Mouse (Mus musculus): ENCODE data around the gene S100a3. TPM values are rescaled to one million over a fixed set of nuclear protein-coding genes. Genes with fewer than 3 reads are reported as not detected.

The S100a3 gene
- polyA plus RNA-seq, 1 experiment from 2014 or later: 0.32 TPM

DNA sequence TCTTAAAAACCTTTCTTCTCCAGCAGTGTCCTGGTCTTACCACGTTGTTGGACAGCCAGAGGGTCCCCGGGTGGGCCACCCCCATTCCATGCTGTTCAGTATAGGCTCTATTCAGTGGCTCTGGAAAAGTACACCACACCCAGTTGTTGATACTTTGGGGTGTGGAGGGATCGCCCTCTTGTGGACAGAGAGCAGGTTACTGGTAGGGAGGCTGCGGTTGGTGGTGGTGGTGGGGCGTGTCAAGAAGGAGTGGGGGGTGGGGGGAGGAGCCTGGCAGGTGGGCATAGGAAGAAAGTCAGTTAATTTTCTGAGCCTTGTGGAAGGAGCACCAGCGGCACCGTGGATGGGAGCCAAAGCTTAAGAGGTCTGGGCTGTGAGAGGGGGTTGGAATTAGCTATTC, 55.0 kb downstream of the S100a3 start:
- WGBS: 4% methylated on average over 7 of the region's 7 CpGs
- Histone ChIP-seq H3K4me1 (ENCODE audit: control insufficient read depth in 2 of 2, insufficient read depth in 2 of 2, low read length in 2 of 2) (peaks cover 5 to 12% of the 10 kb centered on the region in 2 experiments; a peak in 3 of 4 replicates), H3K36me3 (ENCODE audit: control insufficient read depth, insufficient read depth, low read length) (no peaks in the 10 kb centered on the region), H3K27ac (replicated peaks in 1 of 2; ENCODE audit: control insufficient read depth in 1 of 2, insufficient read depth in 1 of 2, low read depth in 2 of 2, low read length in 2 of 2) (no peak overlapping the region), H3K9me3 (ENCODE audit: control insufficient read depth, low read length) (no peaks in the 10 kb centered on the region), H3K4me2 (ENCODE audit: low read length) (peak overlapping the region; percentile 17; the same call in 1 of the 2 replicates), H3K9ac (ENCODE audit: low read length) (no peak overlapping the region), H3K27me3 (ENCODE audit: control insufficient read depth, insufficient read depth, low read length) (peaks cover 4% of the 10 kb centered on the region), H3K4me3 (ENCODE audit: control insufficient read depth in 1 of 2, insufficient read depth in 1 of 2, low read depth in 1 of 2, low read length in 2 of 2) (no peak overlapping the region)
- peak; percentile 73 for ATAC-seq (ENCODE audit: insufficient number of reproducible peaks, insufficient read depth, low FRiP score, low read depth)

DNA sequence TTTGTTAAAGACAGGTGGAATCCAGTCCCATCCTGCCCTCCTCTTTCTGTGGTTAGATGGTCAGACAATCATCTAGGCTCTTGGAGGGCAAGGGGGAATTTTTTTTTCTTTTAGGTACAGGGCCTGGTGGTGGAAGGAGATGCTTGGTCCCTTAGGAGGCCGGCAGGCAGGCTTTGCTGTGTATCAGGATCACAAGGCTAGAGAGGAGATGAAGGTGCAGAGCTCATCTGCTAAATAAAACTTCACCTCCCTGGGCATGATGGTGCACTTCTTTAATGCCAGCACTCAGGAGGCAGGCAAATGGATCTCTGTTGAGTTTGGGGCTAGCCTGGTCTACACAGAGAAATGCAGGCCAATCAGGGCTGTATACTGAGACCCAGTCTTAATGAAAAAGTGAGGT, 55.5 kb downstream of the S100a3 start:
- H3K27ac ChIP-seq (replicated peaks in 1 of 2; ENCODE audit: control insufficient read depth in 1 of 2, insufficient read depth in 1 of 2, low read depth in 2 of 2, low read length in 2 of 2): no peak overlapping the region
- H3K4me1 ChIP-seq (ENCODE audit: control insufficient read depth in 2 of 2, insufficient read depth in 2 of 2, low read length in 2 of 2): peaks cover 5 to 12% of the 10 kb centered on the region in 2 experiments; a peak in 3 of 4 replicates
- H3K4me2 ChIP-seq (ENCODE audit: low read length): no peak overlapping the region

DNA sequence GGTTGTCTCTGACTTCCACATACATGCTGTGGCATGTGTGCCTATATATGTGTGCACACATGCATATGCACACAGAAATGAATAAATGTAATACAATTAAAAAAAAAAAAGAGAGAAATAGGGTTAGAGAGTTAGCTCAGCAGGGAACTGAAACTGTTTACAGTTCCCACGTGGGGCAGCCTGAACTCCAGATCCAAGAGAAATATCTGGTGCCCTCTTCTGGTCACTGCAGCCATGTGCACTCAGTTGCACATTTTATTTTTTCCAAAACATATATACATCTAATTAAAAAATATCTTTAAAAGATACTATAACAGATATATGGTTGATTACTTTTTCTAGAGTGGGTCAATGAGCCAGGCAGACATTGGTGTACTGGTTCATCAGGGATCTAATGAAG, 57.2 kb downstream of the S100a3 start:
- Histone ChIP-seq H3K9me3 (ENCODE audit: control insufficient read depth, low read length) (no peaks in the 10 kb centered on the region), H3K4me1 (ENCODE audit: control insufficient read depth in 2 of 2, insufficient read depth in 2 of 2, low read length in 2 of 2) (peaks cover 5 to 12% of the 10 kb centered on the region in 2 experiments; a peak in 3 of 4 replicates), H3K36me3 (ENCODE audit: control insufficient read depth, insufficient read depth, low read length) (no peaks in the 10 kb centered on the region), H3K27ac (replicated peaks in 1 of 2; ENCODE audit: control insufficient read depth in 1 of 2, insufficient read depth in 1 of 2, low read depth in 2 of 2, low read length in 2 of 2) (no peak overlapping the region), H3K9ac (ENCODE audit: low read length) (no peak overlapping the region), H3K27me3 (ENCODE audit: control insufficient read depth, insufficient read depth, low read length) (peaks cover 4% of the 10 kb centered on the region), H3K4me3 (ENCODE audit: control insufficient read depth in 1 of 2, insufficient read depth in 1 of 2, low read depth in 1 of 2, low read length in 2 of 2) (no peak overlapping the region), H3K4me2 (ENCODE audit: low read length) (no peak overlapping the region)
- WGBS: 16% methylated on average over 1 of the region's 1 CpGs
- no peak for ATAC-seq (ENCODE audit: insufficient number of reproducible peaks, insufficient read depth, low FRiP score, low read depth)

More for the DNA sequence above, 55.5 kb downstream of the S100a3 start:
- no peaks in the 10 kb centered on the region for H3K36me3 ChIP-seq (ENCODE audit: control insufficient read depth, insufficient read depth, low read length)
- WGBS: 79% methylated on average over 1 of the region's 1 CpGs
- ATAC-seq (ENCODE audit: insufficient number of reproducible peaks, insufficient read depth, low FRiP score, low read depth): no peak
- no peaks in the 10 kb centered on the region for H3K9me3 ChIP-seq (ENCODE audit: control insufficient read depth, low read length)
- H3K9ac ChIP-seq (ENCODE audit: low read length): no peak overlapping the region
- peaks cover 4% of the 10 kb centered on the region for H3K27me3 ChIP-seq (ENCODE audit: control insufficient read depth, insufficient read depth, low read length)
- H3K4me3 ChIP-seq (ENCODE audit: control insufficient read depth in 1 of 2, insufficient read depth in 1 of 2, low read depth in 1 of 2, low read length in 2 of 2): no peak overlapping the region

- 33% methylated on average over 7 of the region's 7 CpGs for WGBS
- Histone ChIP-seq H3K4me1 (ENCODE audit: control insufficient read depth in 2 of 2, insufficient read depth in 2 of 2, low read length in 2 of 2) (peaks cover 10 to 11% of the 10 kb centered on the region in 2 experiments), H3K9me3 (ENCODE audit: control insufficient read depth, low read length) (no peaks in the 10 kb centered on the region), H3K27me3 (ENCODE audit: control insufficient read depth, insufficient read depth, low read length) (no peaks in the 10 kb centered on the region), H3K36me3 (ENCODE audit: control insufficient read depth, insufficient read depth, low read length) (no peaks in the 10 kb centered on the region), H3K27ac (replicated peaks in 1 of 2; ENCODE audit: control insufficient read depth in 1 of 2, insufficient read depth in 1 of 2, low read depth in 2 of 2, low read length in 2 of 2) (no peak overlapping the region), H3K4me2 (ENCODE audit: low read length) (no peak overlapping the region), H3K4me3 (ENCODE audit: control insufficient read depth in 1 of 2, insufficient read depth in 1 of 2, low read depth in 1 of 2, low read length in 2 of 2) (no peak overlapping the region), H3K9ac (ENCODE audit: low read length) (no peak overlapping the region)
- no peak for ATAC-seq (ENCODE audit: insufficient number of reproducible peaks, insufficient read depth, low FRiP score, low read depth)
Measured at GRCm38 (mm10) chr3:90621552-90621951, 61.2 kb downstream of the S100a3 start.

- H3K27ac ChIP-seq (replicated peaks in 1 of 2; ENCODE audit: control insufficient read depth in 1 of 2, insufficient read depth in 1 of 2, low read depth in 2 of 2, low read length in 2 of 2): no peak overlapping the region
- H3K4me2 ChIP-seq (ENCODE audit: low read length): no peak overlapping the region
- H3K36me3 ChIP-seq (ENCODE audit: control insufficient read depth, insufficient read depth, low read length): no peaks in the 10 kb centered on the region
- H3K4me1 ChIP-seq (ENCODE audit: control insufficient read depth in 2 of 2, insufficient read depth in 2 of 2, low read length in 2 of 2): peaks cover 10 to 11% of the 10 kb centered on the region in 2 experiments
- WGBS: 24% methylated on average over 2 of the region's 2 CpGs
- H3K9me3 ChIP-seq (ENCODE audit: control insufficient read depth, low read length): no peaks in the 10 kb centered on the region
- no peak overlapping the region for H3K4me3 ChIP-seq (ENCODE audit: control insufficient read depth in 1 of 2, insufficient read depth in 1 of 2, low read depth in 1 of 2, low read length in 2 of 2)
- no peak overlapping the region for H3K9ac ChIP-seq (ENCODE audit: low read length)
- no peaks in the 10 kb centered on the region for H3K27me3 ChIP-seq (ENCODE audit: control insufficient read depth, insufficient read depth, low read length)
- ATAC-seq (ENCODE audit: insufficient number of reproducible peaks, insufficient read depth, low FRiP score, low read depth): no peak
Measured at GRCm38 (mm10) chr3:90623435-90624071, 63.2 kb downstream of the S100a3 start.

- no peaks in the 10 kb centered on the region for H3K9me3 ChIP-seq (ENCODE audit: control insufficient read depth, low read length)
- H3K4me3 ChIP-seq (ENCODE audit: control insufficient read depth in 1 of 2, insufficient read depth in 1 of 2, low read depth in 1 of 2, low read length in 2 of 2): no peak overlapping the region
- no peak for ATAC-seq (ENCODE audit: insufficient number of reproducible peaks, insufficient read depth, low FRiP score, low read depth)
- H3K27me3 ChIP-seq (ENCODE audit: control insufficient read depth, insufficient read depth, low read length): no peaks in the 10 kb centered on the region
- H3K9ac ChIP-seq (ENCODE audit: low read length): no peak overlapping the region
- peaks cover 10 to 11% of the 10 kb centered on the region in 2 experiments for H3K4me1 ChIP-seq (ENCODE audit: control insufficient read depth in 2 of 2, insufficient read depth in 2 of 2, low read length in 2 of 2)
- WGBS: 79% methylated on average over 5 of the region's 5 CpGs
- H3K27ac ChIP-seq (replicated peaks in 1 of 2; ENCODE audit: control insufficient read depth in 1 of 2, insufficient read depth in 1 of 2, low read depth in 2 of 2, low read length in 2 of 2): no peak overlapping the region
- no peak overlapping the region for H3K4me2 ChIP-seq (ENCODE audit: low read length)
- H3K36me3 ChIP-seq (ENCODE audit: control insufficient read depth, insufficient read depth, low read length): no peaks in the 10 kb centered on the region
Measured at GRCm38 (mm10) chr3:90625496-90625895, 65.1 kb downstream of the S100a3 start.

- no peaks in the 10 kb centered on the region for H3K36me3 ChIP-seq (ENCODE audit: control insufficient read depth, insufficient read depth, low read length)
- H3K9ac ChIP-seq (ENCODE audit: low read length): no peak overlapping the region
- ATAC-seq (ENCODE audit: insufficient number of reproducible peaks, insufficient read depth, low FRiP score, low read depth): no peak
- H3K9me3 ChIP-seq (ENCODE audit: control insufficient read depth, low read length): no peaks in the 10 kb centered on the region
- H3K4me1 ChIP-seq (ENCODE audit: control insufficient read depth in 2 of 2, insufficient read depth in 2 of 2, low read length in 2 of 2): peaks cover 10 to 11% of the 10 kb centered on the region in 2 experiments
- H3K27me3 ChIP-seq (ENCODE audit: control insufficient read depth, insufficient read depth, low read length): no peaks in the 10 kb centered on the region
- H3K27ac ChIP-seq (replicated peaks in 1 of 2; ENCODE audit: control insufficient read depth in 1 of 2, insufficient read depth in 1 of 2, low read depth in 2 of 2, low read length in 2 of 2): no peak overlapping the region
- H3K4me2 ChIP-seq (ENCODE audit: low read length): no peak overlapping the region
- H3K4me3 ChIP-seq (ENCODE audit: control insufficient read depth in 1 of 2, insufficient read depth in 1 of 2, low read depth in 1 of 2, low read length in 2 of 2): no peak overlapping the region
- WGBS: 67% methylated on average over 9 of the region's 9 CpGs
Measured at GRCm38 (mm10) chr3:90626266-90627021, 66.1 kb downstream of the S100a3 start.

Measured in heart, embryonic 14.5 days (tissue).